ENCODE assay signal across 20 mouse cellular contexts in the genomic region with DNA sequence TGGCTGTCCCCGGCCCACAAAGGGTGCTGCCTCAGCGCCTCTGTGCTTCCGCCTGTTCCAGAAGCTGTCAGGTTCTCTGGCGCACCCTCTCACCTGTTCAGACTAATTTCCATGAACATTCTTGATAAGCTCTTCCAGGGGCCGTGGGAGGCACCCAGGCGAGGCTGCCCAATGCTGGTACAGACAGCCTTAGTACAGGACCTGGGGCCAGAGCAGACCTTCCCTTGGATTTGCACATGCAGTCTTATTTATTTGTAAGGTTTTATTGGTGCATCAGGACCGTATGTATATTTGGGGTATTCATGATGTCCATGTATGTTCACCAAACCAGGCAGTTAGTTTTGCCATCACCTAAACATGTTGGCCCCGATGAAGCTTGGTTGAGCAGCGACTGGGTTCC. TPM values are rescaled to one million over a fixed set of nuclear protein-coding genes. Genes with fewer than 3 reads are reported as not detected.
"Had no signal": no experiment of that assay in that cellular context is flagged by ENCODE, and none has a peak within 500 bp of the region (broad histone marks: within the 10 kb centered on the region; RNA-seq: fewer than 3 reads in every experiment).

No protein-coding gene starts in this region.

- H3K9ac ChIP-seq: kidney, embryonic 15.5 days; limb, embryonic 13.5 days; liver, embryonic 14.5 days; liver, postnatal 0 days; lung, embryonic 14.5 days; midbrain, embryonic 12.5 days; midbrain, embryonic 15.5 days; neural tube, embryonic 12.5 days; stomach, embryonic 15.5 days had no signal

- DNase-seq: kidney, adult 8-10 months; kidney, postnatal 10 days; kidney, postnatal 36 days; liver, postnatal 0 days; lung, embryonic 14.5 days; retina, postnatal 1 day; right cerebral cortex, postnatal 25 days; spleen, adult 18-20 months; thymus, postnatal 25 days had no signal

- H3K9me3 ChIP-seq: kidney, embryonic 15.5 days; limb, embryonic 10.5 days; limb, embryonic 13.5 days; midbrain, embryonic 12.5 days; midbrain, embryonic 15.5 days; neural tube, embryonic 12.5 days; stomach, embryonic 15.5 days had no signal

- H3K4me1 ChIP-seq: kidney, embryonic 15.5 days; limb, embryonic 10.5 days; limb, embryonic 13.5 days; midbrain, embryonic 12.5 days; midbrain, embryonic 15.5 days; neural tube, embryonic 12.5 days; stomach, embryonic 15.5 days had no signal

- ATAC-seq: liver, postnatal 0 days; lung, postnatal 0 days; midbrain, embryonic 15.5 days had no signal

- H3K4me3 ChIP-seq: kidney, embryonic 15.5 days; limb, embryonic 10.5 days; limb, embryonic 13.5 days; midbrain, embryonic 12.5 days; midbrain, embryonic 15.5 days; neural tube, embryonic 12.5 days; stomach, embryonic 15.5 days had no signal

- H3K27me3 ChIP-seq: kidney, embryonic 15.5 days; limb, embryonic 13.5 days; midbrain, embryonic 12.5 days; midbrain, embryonic 15.5 days; neural tube, embryonic 12.5 days; stomach, embryonic 15.5 days had no signal

- H3K27ac ChIP-seq: kidney, embryonic 15.5 days; limb, embryonic 10.5 days; limb, embryonic 13.5 days; liver, embryonic 14.5 days; macrophage; midbrain, embryonic 12.5 days; midbrain, embryonic 15.5 days; neural tube, embryonic 12.5 days; stomach, embryonic 15.5 days had no signal

- H3K4me2 ChIP-seq: kidney, embryonic 15.5 days; limb, embryonic 13.5 days; lung, embryonic 14.5 days; midbrain, embryonic 12.5 days; midbrain, embryonic 15.5 days; neural tube, embryonic 12.5 days; stomach, embryonic 15.5 days had no signal

- H3K36me3 ChIP-seq: kidney, embryonic 15.5 days; limb, embryonic 10.5 days; limb, embryonic 13.5 days; midbrain, embryonic 12.5 days; midbrain, embryonic 15.5 days; neural tube, embryonic 12.5 days; stomach, embryonic 15.5 days had no signal

RNA-seq across cellular contexts. Expression of a gene that starts 18.2 kb away (rescaled TPM):
- total RNA-seq: liver, adult 2 months had no signal
- polyA plus RNA-seq: macrophage had no signal
